Comparison of ENCODE assay signal across 19 mouse cellular contexts in genomic region chr2:91163532-91163931, GRCm38 (mm10). TPM values are rescaled to one million over a fixed set of nuclear protein-coding genes. Genes with fewer than 3 reads are reported as not detected.
"Had no signal": no experiment of that assay in that cellular context is flagged by ENCODE, and none has a peak within 500 bp of the region (broad histone marks: within the 10 kb centered on the region; RNA-seq: fewer than 3 reads in every experiment).

No protein-coding gene starts in this region.

- H3K4me2 ChIP-seq: lung, embryonic 14.5 days; midbrain, embryonic 12.5 days; neural tube, embryonic 13.5 days; neural tube, embryonic 15.5 days; stomach, embryonic 15.5 days had no signal

- ATAC-seq: midbrain, embryonic 16.5 days had no signal

- H3K9me3 ChIP-seq: midbrain, embryonic 10.5 days; midbrain, embryonic 12.5 days; neural tube, embryonic 13.5 days; neural tube, embryonic 15.5 days; stomach, embryonic 15.5 days had no signal

- H3K27ac ChIP-seq: midbrain, embryonic 10.5 days; midbrain, embryonic 12.5 days; neural tube, embryonic 13.5 days; neural tube, embryonic 15.5 days; stomach, embryonic 15.5 days; stomach, postnatal 0 days had no signal

- H3K4me1 ChIP-seq: midbrain, embryonic 10.5 days; midbrain, embryonic 12.5 days; neural tube, embryonic 13.5 days; neural tube, embryonic 15.5 days; stomach, embryonic 15.5 days had no signal

- H3K9ac ChIP-seq: lung, embryonic 14.5 days; midbrain, embryonic 12.5 days; neural tube, embryonic 13.5 days; neural tube, embryonic 15.5 days; stomach, embryonic 15.5 days had no signal

- H3K27me3 ChIP-seq: midbrain, embryonic 12.5 days; neural tube, embryonic 13.5 days; neural tube, embryonic 15.5 days; stomach, embryonic 15.5 days had no signal

- DNase-seq: lung, adult 18-20 months; lung, embryonic 14.5 days; lung, postnatal 10 days; lung, postnatal 4 days; midbrain, embryonic 14.5 days; retina, postnatal 1 day; right cerebral cortex, adult 18-20 months; thymus, adult 2 months; thymus, postnatal 25 days; thymus, postnatal 4 days had no signal

- H3K4me3 ChIP-seq: midbrain, embryonic 10.5 days; midbrain, embryonic 12.5 days; myocyte; neural tube, embryonic 13.5 days; neural tube, embryonic 15.5 days; stomach, embryonic 15.5 days had no signal

RNA-seq across cellular contexts. Expression of gene Nr1h3, which starts 39.1 kb away (rescaled TPM):
- total RNA-seq: megakaryocyte-erythroid progenitor cell, adult 5-6 weeks had no signal

RNA-seq across cellular contexts. Expression of gene Mybpc3, which starts 45.6 kb away (rescaled TPM):
- polyA plus RNA-seq: midbrain, embryonic 14.5 days; neural tube, embryonic 15.5 days had no signal
